Mouse (Mus musculus): ENCODE measurements around the gene Gm20422.
"Not testable (repeated sequence)": the region's sequence is repeated elsewhere in the genome, so short reads cannot be mapped to it uniquely, and the experiment has no call there.

Gm20422 gene

GRCm38 (mm10) chr8:69713516-69713915, 61.2 kb downstream of the Gm20422 start:
- no peak for DNase-seq (ENCODE audit: extremely low read depth, low read depth, low spot score)

- not testable (repeated sequence) for DNase-seq (ENCODE audit: extremely low read depth, low read depth, low spot score)
These were observed 64.1 kb downstream of the Gm20422 start, which contains the start of gene Zfp869 for GRCm38 (mm10) chr8:69710624-69711023. Gene Zfp869, minus strand, starts transcription at chr8:69710724.

- DNase-seq (ENCODE audit: extremely low read depth, low read depth, low spot score): no peak
These were observed 72.9 kb downstream of the Gm20422 start for GRCm38 (mm10) chr8:69701810-69702209.

Data from fat pad, adult 2 months (tissue).